Mouse (Mus musculus) liver, postnatal 0 days (tissue): ENCODE measurements around the gene Fnip1. TPM values are rescaled to one million over a fixed set of nuclear protein-coding genes. Genes with fewer than 3 reads are reported as not detected.

Experiments used
- ATAC-seq: fragments of 200-750 bp; cut with Nextera tagmentation; 2 replicates; pipeline ENCODE4 v1.8.0; 2017; ENCODE audit warnings: mild to moderate bottlenecking, moderate library complexity
- DNase-seq: peaks from one replicate; pipeline ENCODE4 v3.0.0-alpha.2; 2016
- H3K27ac ChIP-seq: fragments of 300-500 bp; sonication (generic); 2 replicates; pipeline ENCODE4 v1.5.1; 2014; ENCODE audit warnings: antibody characterized with exemption, moderate library complexity, mild to moderate bottlenecking, low read depth
- H3K27me3 ChIP-seq: fragments of 300-500 bp; sonication (generic); 2 replicates; pipeline ENCODE4 v1.6.1; 2014; ENCODE audit warnings: low read length, control low read depth, mixed read lengths; ENCODE audit not compliant: insufficient read depth
- H3K36me3 ChIP-seq: fragments of 300-500 bp; sonication (generic); replicated peaks from 2 replicates; pipeline ENCODE4 v1.6.1; 2014; ENCODE audit warnings: mild to moderate bottlenecking, control low read depth, low read length, moderate library complexity, mixed read lengths; ENCODE audit not compliant: insufficient read depth
- H3K4me1 ChIP-seq: fragments of 300-500 bp; sonication (generic); 2 replicates; pipeline ENCODE4 v1.6.1; 2014; ENCODE audit warnings: antibody characterized with exemption, mild to moderate bottlenecking, control low read depth; ENCODE audit not compliant: insufficient read depth
- H3K4me2 ChIP-seq: fragments of 300-500 bp; sonication (generic); 2 replicates; pipeline ENCODE4 v1.6.1; 2014; ENCODE audit warnings: low read depth, mild to moderate bottlenecking, low read length, moderate library complexity, mixed read lengths
- H3K4me3 ChIP-seq: fragments of 300-500 bp; sonication (generic); 2 replicates; pipeline ENCODE4 v1.5.1; 2014; ENCODE audit warnings: low read depth, low read length
- H3K9ac ChIP-seq: fragments of 300-500 bp; sonication (generic); replicated peaks from 2 replicates; pipeline ENCODE4 v1.6.1; 2014; ENCODE audit warnings: mild to moderate bottlenecking, moderate library complexity
- H3K9me3 ChIP-seq: fragments of 300-500 bp; sonication (generic); 2 replicates; pipeline ENCODE4 v1.6.1; 2016; ENCODE audit warnings: mild to moderate bottlenecking, control low read depth, low read length, mixed read lengths
- CTCF ChIP-seq: sonication (generic); IDR thresholded peaks from 2 replicates; pipeline ENCODE4 v1.5.1; 2016; ENCODE audit warnings: antibody characterized with exemption, low read depth
- EP300 ChIP-seq: IDR thresholded peaks from 2 replicates; pipeline ENCODE4 v1.6.1; 2016; ENCODE audit warnings: antibody characterized with exemption, low read depth, mild to moderate bottlenecking
- WGBS: fragments of 180-500 bp; shearing (Covaris S2); extraction: QIAGEN DNeasy Blood & Tissue Kit; methylation state at CpG from one replicate; pipeline ENCODE4 v1.1.7; 2014; ENCODE audit not compliant: insufficient replicate concordance; 5-methylcytosine and 5-hydroxymethylcytosine counted together
- polyA plus RNA-seq: library from polyadenylated mRNA; unstranded; fragments of >200 nt; fragmentation: Nextera tagmentation; extraction: Ambion mirVana; gene quantifications from 2 replicates; pipeline ENCODE4 v1.2.1, GENCODE M21; 2015

The Fnip1 gene
- polyA plus RNA-seq, 1 experiment from 2014 or later = 5.2 TPM

DNA sequence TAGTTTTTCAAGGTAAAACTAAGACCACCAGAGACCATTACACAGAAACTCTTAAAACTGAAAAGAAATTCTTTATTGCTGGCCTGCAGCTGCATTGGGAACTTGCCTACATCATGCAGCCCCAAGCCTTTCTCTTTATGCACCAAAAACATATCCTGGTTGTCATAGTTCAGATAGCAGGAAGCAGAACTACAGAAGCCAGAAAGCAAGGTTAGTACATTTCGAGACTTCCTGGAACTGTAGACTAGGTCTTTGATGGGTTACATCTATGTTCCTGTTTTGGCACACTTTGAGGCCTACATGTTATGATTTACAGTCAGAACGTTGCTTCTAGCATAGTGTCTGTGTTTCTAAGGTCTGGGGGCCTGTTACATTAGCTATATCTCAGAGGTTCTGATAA is 95.8 kb downstream of the Fnip1 start:
- no peak for DNase-seq
- H3K9me3 ChIP-seq = no peaks in the 10 kb centered on the region
- ATAC-seq = no peak
- 41% methylated on average over 2 of the region's 2 CpGs for WGBS
- no peak overlapping the region for H3K9ac ChIP-seq
- no peak for TF ChIP-seq EP300
- TF ChIP-seq CTCF = no peak
- H3K4me1 ChIP-seq = peaks cover 17% of the 10 kb centered on the region
- peak overlapping the region; percentile 19; the same call in 1 of the 2 replicates for H3K27ac ChIP-seq
- H3K4me3 ChIP-seq = no peak overlapping the region
- H3K36me3 ChIP-seq = no peaks in the 10 kb centered on the region
- no peaks in the 10 kb centered on the region for H3K27me3 ChIP-seq
- H3K4me2 ChIP-seq = no peak overlapping the region

DNA sequence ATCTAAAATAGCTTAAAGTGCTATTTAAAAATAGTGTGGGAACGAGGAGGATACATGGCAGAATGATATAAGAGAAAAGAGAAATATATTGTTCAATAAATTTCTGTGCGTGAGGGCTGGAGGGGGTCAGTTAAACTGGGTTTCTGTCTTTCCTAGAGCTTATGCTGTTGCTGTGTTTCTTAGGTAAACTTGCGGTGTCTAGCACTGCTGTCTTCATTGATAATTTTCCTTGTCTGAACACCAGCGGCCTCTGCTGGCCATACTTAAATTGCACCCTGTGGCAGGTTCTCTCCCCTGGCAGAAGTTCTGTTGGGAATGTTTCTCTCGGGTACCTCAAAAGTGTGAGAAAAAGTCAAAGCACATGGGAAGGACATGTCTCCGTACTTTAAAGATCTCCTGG is 96.9 kb downstream of the Fnip1 start:
- Histone ChIP-seq H3K4me1 (peaks cover 27% of the 10 kb centered on the region), H3K27me3 (no peaks in the 10 kb centered on the region), H3K9ac (no peak overlapping the region), H3K27ac (no peak overlapping the region), H3K4me2 (no peak overlapping the region), H3K9me3 (no peaks in the 10 kb centered on the region), H3K4me3 (no peak overlapping the region), H3K36me3 (no peaks in the 10 kb centered on the region)
- WGBS = 42% methylated on average over 6 of the region's 6 CpGs
- no peak for TF ChIP-seq EP300
- peak; percentile 93 for TF ChIP-seq CTCF
- DNase-seq = peak; percentile 85
- peak; percentile 55 for ATAC-seq

DNA sequence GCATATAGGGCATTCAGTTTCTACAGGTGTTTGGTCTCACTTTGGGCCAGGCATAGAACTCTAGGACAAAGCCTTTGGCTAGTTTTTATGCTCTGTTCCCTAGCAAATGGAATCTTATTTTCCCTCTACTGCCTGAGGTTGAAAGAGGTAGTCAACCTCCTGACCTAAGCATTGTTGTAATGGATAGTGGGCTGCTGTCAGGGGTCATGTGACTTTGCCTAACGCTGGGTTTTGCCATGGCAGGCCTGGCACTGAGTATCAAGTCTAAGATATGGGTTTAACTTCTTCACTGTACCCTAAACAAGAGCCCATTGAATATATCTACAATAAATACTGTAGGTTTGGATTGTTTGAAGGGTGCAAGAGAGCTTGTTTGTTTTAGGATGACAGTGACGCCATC is 101.0 kb downstream of the Fnip1 start:
- no peak for TF ChIP-seq CTCF
- TF ChIP-seq EP300 = no peak
- Histone ChIP-seq H3K27ac (no peak overlapping the region; the same call in 1 of the 2 replicates), H3K4me2 (no peak overlapping the region), H3K36me3 (no peaks in the 10 kb centered on the region), H3K27me3 (no peaks in the 10 kb centered on the region), H3K4me1 (peaks cover 23% of the 10 kb centered on the region), H3K4me3 (no peak overlapping the region), H3K9ac (no peak overlapping the region), H3K9me3 (no peaks in the 10 kb centered on the region)
- DNase-seq (no peak), ATAC-seq (0 out of 2 replicates have a peak, but pooled peaks have one; percentile 18)
- 61% methylated on average over 2 of the region's 2 CpGs for whole genome bisulfite sequencing

DNA sequence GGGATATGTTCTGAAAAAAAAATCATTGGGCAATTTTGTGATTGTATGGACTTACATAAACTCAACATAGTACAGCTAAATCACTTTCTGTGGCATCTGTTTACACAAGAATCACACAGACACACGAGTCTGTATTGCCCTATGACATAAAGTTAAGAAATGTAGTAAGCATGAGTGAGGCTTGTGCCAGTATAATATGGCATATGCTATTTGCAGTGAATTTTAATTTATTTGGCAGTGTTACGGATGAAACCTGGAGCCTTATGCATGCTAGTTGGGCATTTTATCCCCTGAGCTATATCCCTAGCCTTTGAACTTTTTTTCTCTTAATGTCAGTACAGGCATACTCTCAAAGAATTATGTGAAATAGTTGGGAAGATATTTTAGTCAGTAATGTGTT is 101.5 kb downstream of the Fnip1 start:
- ATAC-seq = no peak
- Histone ChIP-seq H3K4me1 (peaks cover 23% of the 10 kb centered on the region), H3K36me3 (no peaks in the 10 kb centered on the region), H3K27me3 (no peaks in the 10 kb centered on the region), H3K9ac (no peak overlapping the region), H3K4me2 (no peak overlapping the region), H3K9me3 (no peaks in the 10 kb centered on the region), H3K4me3 (no peak overlapping the region), H3K27ac (peak overlapping the region; percentile 34; the same call in 1 of the 2 replicates)
- TF ChIP-seq CTCF (no peak), EP300 (no peak)
- DNase-seq = no peak
- WGBS = 72% methylated on average over 2 of the region's 2 CpGs

DNA sequence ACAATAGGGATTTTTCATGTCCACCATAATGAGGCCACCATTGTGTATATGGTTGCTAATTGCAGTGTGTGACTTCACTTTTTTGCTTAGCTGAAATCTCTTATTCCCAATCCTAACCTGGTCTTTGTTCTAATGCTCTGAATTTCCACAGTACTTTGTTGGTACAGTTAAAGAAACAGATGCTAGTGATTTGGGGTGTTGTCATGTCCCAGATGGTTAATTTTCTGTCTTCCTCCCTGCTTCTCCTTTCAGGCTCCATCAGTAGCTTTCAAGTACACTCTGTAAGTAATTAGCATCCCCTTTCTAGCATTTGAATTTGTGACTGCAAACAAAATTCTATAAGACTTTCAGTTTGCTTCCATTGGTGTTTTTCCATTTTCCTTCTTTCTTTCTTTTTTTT is 102.3 kb downstream of the Fnip1 start:
- ATAC-seq = no peak
- no peak for TF ChIP-seq CTCF
- H3K4me2 ChIP-seq = no peak overlapping the region
- H3K4me3 ChIP-seq = no peak overlapping the region
- H3K4me1 ChIP-seq = peaks cover 23% of the 10 kb centered on the region
- no peaks in the 10 kb centered on the region for H3K36me3 ChIP-seq
- H3K9ac ChIP-seq = no peak overlapping the region
- H3K9me3 ChIP-seq = no peaks in the 10 kb centered on the region
- no peak for DNase-seq
- H3K27me3 ChIP-seq = no peaks in the 10 kb centered on the region
- H3K27ac ChIP-seq = no peak overlapping the region

DNA sequence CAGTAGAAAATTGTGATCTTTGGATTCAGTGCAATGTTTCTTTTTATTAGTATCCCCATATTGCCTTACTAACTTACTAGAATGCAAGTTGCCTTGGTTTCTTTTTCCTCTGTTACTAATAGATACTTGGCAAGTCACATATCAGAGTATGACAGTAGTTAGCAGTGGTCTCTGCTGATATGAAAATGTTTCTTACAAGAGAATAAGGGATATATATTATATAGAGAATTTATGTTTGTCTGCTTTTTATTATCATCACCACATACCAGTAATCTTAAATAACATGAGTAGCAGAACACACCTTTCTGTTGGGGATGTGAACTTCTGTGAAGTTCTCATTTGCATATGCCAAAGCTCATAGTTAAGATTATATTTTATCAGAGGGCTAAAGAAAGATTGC is 104.4 kb downstream of the Fnip1 start:
- Histone ChIP-seq H3K36me3 (no peaks in the 10 kb centered on the region), H3K4me1 (peaks cover 23% of the 10 kb centered on the region), H3K27me3 (no peaks in the 10 kb centered on the region), H3K9me3 (no peaks in the 10 kb centered on the region), H3K27ac (no peak overlapping the region), H3K9ac (no peak overlapping the region), H3K4me2 (peak overlapping the region; percentile 15; the same call in 1 of the 2 replicates), H3K4me3 (no peak overlapping the region)
- ATAC-seq = peak; percentile 21; the same call in 1 of the 2 replicates
- no peak for DNase-seq
- TF ChIP-seq CTCF = no peak
- peak; percentile 83 for TF ChIP-seq EP300

DNA sequence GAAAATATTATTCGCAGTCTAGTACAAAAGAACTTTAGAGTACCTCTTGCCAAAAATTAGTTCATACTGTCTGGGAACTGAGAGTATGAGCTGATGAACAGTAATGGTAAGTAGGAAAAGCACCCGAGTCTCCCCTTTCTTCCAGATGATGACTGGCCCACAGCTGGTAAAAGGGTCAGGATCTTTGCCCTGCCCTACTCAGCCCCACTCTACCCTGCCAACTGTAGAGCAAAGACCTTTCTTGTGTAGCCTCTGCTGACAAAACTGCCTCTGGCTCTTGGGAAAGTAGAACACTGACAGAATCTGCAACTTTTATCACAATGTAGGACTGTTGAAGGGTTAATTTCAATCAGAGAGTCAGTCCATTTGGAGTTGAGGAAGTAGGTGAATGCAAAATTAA is 117.0 kb downstream of the Fnip1 start:
- H3K27ac ChIP-seq = no peak overlapping the region
- no peak overlapping the region for H3K4me3 ChIP-seq
- DNase-seq (no peak), ATAC-seq (no peak)
- H3K4me1 ChIP-seq = no peaks in the 10 kb centered on the region
- WGBS = 85% methylated on average over 2 of the region's 2 CpGs
- TF ChIP-seq EP300 (no peak), CTCF (no peak)
- H3K9ac ChIP-seq = no peak overlapping the region
- no peak overlapping the region for H3K4me2 ChIP-seq
- no peaks in the 10 kb centered on the region for H3K27me3 ChIP-seq
- no peaks in the 10 kb centered on the region for H3K9me3 ChIP-seq
- H3K36me3 ChIP-seq = 0 out of 2 replicates have a peak, but pooled peaks cover 2% of the 10 kb centered on the region
